Mouse (Mus musculus): ENCODE measurements around the gene Ankrd6. TPM values are rescaled to one million over a fixed set of nuclear protein-coding genes. Genes with fewer than 3 reads are reported as not detected.
A peak's percentile ranks its signal among the peaks of the same experiment; 100 is the strongest.

The Ankrd6 gene
- total and polyA plus RNA-seq, 3 experiments = 1.1 to 1.8 TPM; not detected in 1

DNA sequence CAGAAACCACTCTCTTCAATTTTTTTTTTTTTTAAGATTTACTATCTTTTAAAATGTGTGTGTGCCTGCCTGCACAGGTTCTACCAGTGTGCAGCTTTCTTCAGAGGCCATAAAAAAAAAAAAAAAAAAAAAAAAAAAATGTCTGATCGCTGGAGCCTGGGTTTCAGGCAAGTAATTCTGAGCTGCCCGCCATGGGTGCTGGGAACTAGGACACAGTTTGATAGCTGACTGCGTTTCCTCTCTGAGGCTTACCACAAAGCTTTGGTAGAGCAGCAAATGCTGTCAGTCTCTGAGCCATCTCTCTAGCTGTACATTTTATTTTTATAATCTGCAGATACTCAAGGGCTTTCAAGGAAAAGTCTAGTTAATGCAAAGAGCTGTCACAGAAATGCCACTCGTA lies 76.0 kb downstream of the Ankrd6 start:
- H3K36me3 ChIP-seq (ENCODE audit: control insufficient read depth in 1 of 2, insufficient read depth in 2 of 2, low read length in 2 of 2) = no peaks in the 10 kb centered on the region; a peak in 1 of 4 replicates
- no peak for DNase-seq (ENCODE audit: low read depth, low spot score)
- no peaks in the 10 kb centered on the region; a peak in 1 of 4 replicates for H3K27me3 ChIP-seq (ENCODE audit: control insufficient read depth in 1 of 2, insufficient read depth in 2 of 2, low read length in 2 of 2)
- H3K9ac ChIP-seq (ENCODE audit: control insufficient read depth, low read depth, low read length, poor library complexity, severe bottlenecking) = no peak overlapping the region
- TF ChIP-seq RCOR1 (IDR thresholded peaks at IDR 0.05; ENCODE audit: low read depth, low read length) = no peak
- TF ChIP-seq MAZ (IDR thresholded peaks at IDR 0.05; ENCODE audit: low read depth, low read length) = no peak
- no peak for TF ChIP-seq EP300 (IDR thresholded peaks at IDR 0.05; ENCODE audit: low read depth in 1 of 2, low read length in 2 of 2)
- no peak for TF ChIP-seq POLR2A (IDR thresholded peaks at IDR 0.05; ENCODE audit: control insufficient read depth in 1 of 2, insufficient read depth in 1 of 2, low read depth in 1 of 2, low read length in 2 of 2, poor library complexity in 1 of 2)
- TF ChIP-seq UBTF (IDR thresholded peaks at IDR 0.05; ENCODE audit: borderline replicate concordance, insufficient read depth, low read depth, low read length) = no peak
- TF ChIP-seq JUND (IDR thresholded peaks at IDR 0.05; ENCODE audit: low read depth, low read length) = no peak
- TF ChIP-seq USF2 (IDR thresholded peaks at IDR 0.05; ENCODE audit: borderline replicate concordance in 1 of 2, insufficient read depth in 1 of 2, low read depth in 1 of 2, low read length in 2 of 2) = no peak
- H3K9me3 ChIP-seq (replicated peaks; ENCODE audit: insufficient read depth, low read length) = no peaks in the 10 kb centered on the region
- H3K79me2 ChIP-seq (ENCODE audit: control insufficient read depth, insufficient read depth, low read length, poor library complexity) = no peaks in the 10 kb centered on the region
- no peak overlapping the region for H3K4me3 ChIP-seq (ENCODE audit: control insufficient read depth in 1 of 2, insufficient read depth in 1 of 2, low read depth in 2 of 2, low read length in 2 of 2)
- H3K4me1 ChIP-seq (ENCODE audit: control insufficient read depth in 1 of 2, insufficient read depth in 2 of 2, low read length in 2 of 2) = no peaks in the 10 kb centered on the region
- H3K27ac ChIP-seq (ENCODE audit: control insufficient read depth, low read depth, low read length) = no peak overlapping the region

DNA sequence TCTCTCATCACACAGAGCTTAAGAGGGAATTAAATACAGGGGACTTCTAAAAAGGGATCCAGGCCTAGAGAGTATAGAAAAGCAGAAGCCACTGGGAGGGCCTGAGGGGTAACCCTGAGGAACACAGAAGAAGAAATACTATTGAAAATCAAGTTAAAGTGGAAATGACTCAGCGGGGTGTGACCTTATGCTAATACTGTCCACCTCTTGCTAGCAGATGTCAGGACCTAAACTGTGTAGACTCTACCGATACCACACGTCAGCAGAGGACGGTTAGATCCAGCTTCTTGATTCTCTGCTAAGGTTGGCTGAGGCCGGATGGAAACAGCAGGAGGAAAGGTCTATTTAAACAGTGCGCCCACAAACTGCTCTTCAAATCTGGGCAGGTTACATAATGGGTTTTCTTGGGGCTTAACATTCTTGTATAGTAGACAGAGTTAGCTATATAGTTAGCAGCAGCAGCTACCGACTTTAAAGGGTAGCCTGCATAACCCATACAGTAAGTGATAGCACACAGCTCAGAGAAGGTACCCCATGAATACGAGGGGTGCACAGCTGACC lies 78.4 kb downstream of the Ankrd6 start:
- Histone ChIP-seq H3K4me1 (ENCODE audit: control insufficient read depth in 1 of 2, insufficient read depth in 2 of 2, low read length in 2 of 2) (peaks cover 4 to 22% of the 10 kb centered on the region in 2 experiments), H3K27ac (ENCODE audit: control insufficient read depth, low read depth, low read length) (no peak overlapping the region), H3K79me2 (ENCODE audit: control insufficient read depth, insufficient read depth, low read length, poor library complexity) (no peaks in the 10 kb centered on the region), H3K36me3 (ENCODE audit: control insufficient read depth in 1 of 2, insufficient read depth in 2 of 2, low read length in 2 of 2) (peaks cover 0 to 9% of the 10 kb centered on the region in 2 experiments; a peak in 2 of 4 replicates), H3K9ac (ENCODE audit: control insufficient read depth, low read depth, low read length, poor library complexity, severe bottlenecking) (no peak overlapping the region), H3K9me3 (replicated peaks; ENCODE audit: insufficient read depth, low read length) (no peaks in the 10 kb centered on the region), H3K4me3 (ENCODE audit: control insufficient read depth in 1 of 2, insufficient read depth in 1 of 2, low read depth in 2 of 2, low read length in 2 of 2) (no peak overlapping the region), H3K27me3 (ENCODE audit: control insufficient read depth in 1 of 2, insufficient read depth in 2 of 2, low read length in 2 of 2) (no peaks in the 10 kb centered on the region; a peak in 1 of 4 replicates)
- DNase-seq (ENCODE audit: low read depth, low spot score) = peak; percentile 30
- no peak for TF ChIP-seq CHD1 (IDR thresholded peaks at IDR 0.05; ENCODE audit: low read depth, low read length)
- TF ChIP-seq MYC (IDR thresholded peaks at IDR 0.05; ENCODE audit: low read depth, low read length) = no peak

DNA sequence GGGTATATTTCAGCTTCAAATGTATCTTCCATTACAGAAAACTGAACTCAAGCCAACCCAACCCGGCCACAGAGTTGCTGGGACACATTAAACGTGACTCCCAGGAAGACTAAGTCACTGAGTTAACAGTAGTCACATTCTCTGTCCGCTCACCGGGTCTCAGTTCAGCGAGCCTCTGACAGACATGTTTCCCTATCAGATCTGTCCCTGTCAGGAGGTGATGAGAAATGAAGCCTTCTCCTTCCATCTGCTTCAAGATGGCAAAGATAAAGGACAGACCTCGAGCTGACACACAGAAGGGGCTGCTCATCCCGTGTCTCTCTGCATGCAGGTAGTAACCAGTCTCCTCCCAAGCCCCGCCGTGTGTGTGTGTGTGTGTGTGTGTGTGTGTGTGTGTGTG lies 81.3 kb downstream of the Ankrd6 start:
- Histone ChIP-seq H3K4me1 (ENCODE audit: control insufficient read depth in 1 of 2, insufficient read depth in 2 of 2, low read length in 2 of 2) (peaks cover 4 to 24% of the 10 kb centered on the region in 2 experiments), H3K79me2 (ENCODE audit: control insufficient read depth, insufficient read depth, low read length, poor library complexity) (no peaks in the 10 kb centered on the region), H3K27me3 (ENCODE audit: control insufficient read depth in 1 of 2, insufficient read depth in 2 of 2, low read length in 2 of 2) (no peaks in the 10 kb centered on the region; a peak in 1 of 4 replicates)

More for the DNA sequence above, 81.3 kb downstream of the Ankrd6 start:
- H3K9ac ChIP-seq (ENCODE audit: control insufficient read depth, low read depth, low read length, poor library complexity, severe bottlenecking) = no peak overlapping the region
- H3K4me3 ChIP-seq (ENCODE audit: control insufficient read depth in 1 of 2, insufficient read depth in 1 of 2, low read depth in 2 of 2, low read length in 2 of 2) = no peak overlapping the region
- no peak overlapping the region for H3K27ac ChIP-seq (ENCODE audit: control insufficient read depth, low read depth, low read length)
- H3K9me3 ChIP-seq (replicated peaks; ENCODE audit: insufficient read depth, low read length) = no peaks in the 10 kb centered on the region
- peaks cover 0 to 10% of the 10 kb centered on the region in 2 experiments; a peak in 2 of 4 replicates for H3K36me3 ChIP-seq (ENCODE audit: control insufficient read depth in 1 of 2, insufficient read depth in 2 of 2, low read length in 2 of 2)
- DNase-seq (ENCODE audit: low read depth, low spot score) = no peak
- TF ChIP-seq TBP (IDR thresholded peaks at IDR 0.05; ENCODE audit: low read depth, low read length) (no peak), ZNF384 (IDR thresholded peaks at IDR 0.05; ENCODE audit: low read depth, low read length) (no peak), BHLHE40 (IDR thresholded peaks at IDR 0.05; ENCODE audit: borderline replicate concordance, low read depth, low read length) (no peak), MYC (IDR thresholded peaks at IDR 0.05; ENCODE audit: low read depth, low read length) (no peak), GATA1 (IDR thresholded peaks at IDR 0.05; ENCODE audit: low read depth, low read length) (no peak), RCOR1 (IDR thresholded peaks at IDR 0.05; ENCODE audit: low read depth, low read length) (no peak), CTCF (IDR thresholded peaks at IDR 0.05 in 2 of 3, conservative IDR thresholded peaks at IDR 0.05 in 1 of 3; ENCODE audit: control insufficient read depth in 1 of 3, insufficient read depth in 1 of 3, low read depth in 2 of 3, low read length in 3 of 3, poor library complexity in 1 of 3, severe bottlenecking in 1 of 3) (no peak), E2F4 (IDR thresholded peaks at IDR 0.05; ENCODE audit: borderline replicate concordance, low read depth, low read length) (no peak), CHD2 (IDR thresholded peaks at IDR 0.05; ENCODE audit: low read length) (no peak), GABPA (IDR thresholded peaks at IDR 0.05; ENCODE audit: low read depth, low read length) (no peak), ZC3H11A (IDR thresholded peaks at IDR 0.05; ENCODE audit: low read depth, low read length) (no peak)
